Mouse (Mus musculus) adipocyte (in vitro differentiated cells): ENCODE data around the gene Rsph6a.

Source experiments
- DNase-seq: peaks from one replicate; pipeline ENCODE4 v3.0.0-alpha.2; 2016; ENCODE audit warnings: low spot score

Rsph6a gene

DNA sequence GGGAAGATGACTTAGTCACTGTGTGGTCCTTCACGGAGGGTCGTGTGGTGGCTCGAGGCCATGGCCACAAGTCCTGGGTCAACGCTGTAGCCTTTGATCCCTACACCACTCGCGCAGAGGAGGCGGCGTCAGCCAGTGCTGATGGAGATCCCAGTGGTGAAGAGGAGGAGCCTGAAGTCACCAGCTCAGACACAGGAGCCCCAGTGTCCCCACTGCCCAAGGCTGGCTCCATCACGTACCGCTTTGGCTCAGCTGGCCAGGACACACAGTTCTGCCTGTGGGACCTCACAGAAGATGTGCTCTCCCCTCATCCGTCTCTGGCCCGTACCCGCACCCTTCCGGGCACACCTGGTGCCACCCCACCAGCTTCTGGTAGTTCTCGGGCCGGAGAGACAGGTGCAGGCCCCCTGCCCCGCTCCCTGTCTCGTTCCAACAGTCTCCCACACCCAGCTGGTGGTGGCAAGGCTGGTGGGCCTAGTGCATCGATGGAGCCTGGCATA is 26.0 kb downstream of the Rsph6a start:
- no peak for DNase-seq

DNA sequence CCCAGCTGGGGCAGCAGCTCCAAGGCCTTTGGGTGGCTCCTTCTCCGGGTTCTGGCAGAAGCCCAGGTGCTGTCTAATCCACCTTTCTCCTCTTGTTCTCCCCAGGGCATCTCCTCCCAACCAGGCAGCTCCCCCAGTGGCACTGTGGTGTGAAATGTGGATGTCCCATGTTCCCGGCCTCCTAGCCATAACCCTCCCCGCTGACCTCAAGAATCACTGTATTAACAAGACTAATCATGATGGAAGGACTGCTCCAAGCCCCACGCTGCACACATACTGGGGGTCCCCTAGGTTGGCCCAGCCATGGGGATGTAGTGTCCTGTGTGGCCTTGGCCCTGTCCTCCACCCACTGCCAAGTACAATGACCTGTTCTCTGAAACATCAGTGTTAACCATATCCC is 27.7 kb downstream of the Rsph6a start:
- no peak for DNase-seq

GRCm38 (mm10) chr7:19083096-19083495 is 28.6 kb downstream of the Rsph6a start:
- peak; percentile 54 for DNase-seq

- peak; percentile 65 for DNase-seq
Observed at GRCm38 (mm10) chr7:19083701-19084100, 29.2 kb downstream of the Rsph6a start, which contains the start of gene Dmpk. Gene Dmpk, plus strand, starts transcription at chr7:19083849.

DNA sequence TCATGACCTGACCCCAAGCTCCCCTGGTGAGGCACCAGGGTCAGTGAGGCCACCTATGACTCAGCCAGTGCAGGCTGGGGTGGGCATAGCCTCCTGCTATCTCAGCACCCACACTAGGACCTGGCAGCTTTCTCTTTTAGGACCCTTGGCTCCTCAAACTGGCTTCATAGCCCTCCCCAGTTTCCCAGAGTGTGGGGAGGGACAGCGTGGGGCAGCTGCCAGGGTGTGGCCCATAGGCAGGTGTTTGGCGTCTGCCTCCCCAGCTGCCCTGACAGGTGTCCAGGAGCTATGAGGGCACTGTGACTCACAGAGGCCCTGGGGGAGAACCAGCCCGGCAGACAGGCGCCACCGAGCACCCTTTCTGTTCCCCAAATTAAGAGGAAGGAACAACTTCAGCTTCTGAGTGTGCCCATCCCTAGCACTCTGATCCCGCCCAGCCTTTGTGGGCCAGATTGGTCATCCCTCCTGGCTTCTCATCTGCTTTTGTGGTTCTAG is 29.8 kb downstream of the Rsph6a start:
- no peak for DNase-seq

DNA sequence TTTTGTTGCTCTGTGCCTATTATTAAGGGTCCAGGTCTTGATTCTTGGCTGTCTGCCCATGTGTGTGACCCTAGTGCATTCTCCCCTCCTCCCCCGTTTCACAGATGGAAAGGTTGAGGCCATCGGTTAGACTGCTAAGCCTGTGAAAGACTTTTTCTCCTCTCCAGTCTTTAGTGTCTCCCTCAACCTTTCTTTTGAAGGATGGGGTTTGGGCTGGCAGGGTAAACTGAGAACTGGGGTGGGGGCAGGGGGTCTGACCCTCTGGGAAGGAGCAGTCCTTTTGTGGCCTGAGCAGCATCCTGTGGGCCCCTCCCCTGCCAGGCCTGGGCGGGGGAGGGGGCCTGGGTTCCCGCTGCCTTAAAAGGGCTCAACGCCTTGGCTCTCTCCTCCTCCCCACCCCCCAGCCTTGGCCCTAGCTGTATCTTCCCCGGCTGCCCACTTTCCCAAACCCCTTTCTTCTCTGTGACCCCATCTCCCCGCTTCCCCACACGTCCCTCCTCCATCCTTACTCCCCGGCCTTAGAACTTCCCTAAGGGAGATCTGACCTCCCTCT is 30.5 kb downstream of the Rsph6a start:
- no peak for DNase-seq

DNA sequence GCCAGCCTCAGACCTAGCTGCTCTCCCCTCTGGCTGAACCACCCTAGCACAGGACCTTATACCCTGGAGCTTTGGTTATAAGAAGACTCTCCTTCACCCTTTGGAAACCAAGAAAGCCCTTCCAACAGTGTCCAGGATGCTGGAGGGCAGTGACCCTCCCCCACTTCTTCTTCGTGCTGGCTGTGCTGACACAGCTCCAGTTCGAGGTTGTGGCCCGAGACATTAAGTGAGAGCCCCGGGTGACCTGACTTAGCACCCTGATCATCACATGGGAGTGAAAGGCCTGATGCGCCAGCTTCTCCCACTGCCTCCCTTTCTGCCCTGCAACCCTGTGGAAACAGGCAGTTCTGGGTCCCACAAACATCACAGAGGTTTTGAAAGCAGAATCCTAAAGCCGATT is 31.0 kb downstream of the Rsph6a start:
- no peak for DNase-seq

DNA sequence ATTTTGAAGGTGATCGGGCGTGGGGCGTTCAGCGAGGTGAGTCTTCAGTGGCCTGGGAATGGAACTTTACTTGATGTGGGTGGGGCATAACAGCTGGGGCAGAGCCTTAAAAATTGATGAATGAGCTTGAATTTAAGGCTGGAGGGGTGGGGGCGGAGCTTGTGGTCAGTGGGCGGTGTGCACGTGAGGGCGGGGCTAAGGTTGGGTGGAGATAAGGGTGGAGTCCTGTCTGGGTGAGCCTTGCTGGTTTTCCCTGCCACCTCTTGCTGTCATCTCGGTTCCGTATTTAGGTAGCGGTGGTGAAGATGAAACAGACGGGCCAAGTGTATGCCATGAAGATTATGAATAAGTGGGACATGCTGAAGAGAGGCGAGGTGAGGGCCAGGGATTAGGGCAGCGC is 31.6 kb downstream of the Rsph6a start:
- DNase-seq, result peak; percentile 51

GRCm38 (mm10) chr7:19086760-19087159 is 32.3 kb downstream of the Rsph6a start:
- no peak for DNase-seq

- DNase-seq, result no peak
Observed at GRCm38 (mm10) chr7:19088813-19089212, 34.3 kb downstream of the Rsph6a start.

GRCm38 (mm10) chr7:19091913-19092312 is 37.4 kb downstream of the Rsph6a start:
- no peak for DNase-seq

- DNase-seq, result peak; percentile 53
Observed at GRCm38 (mm10) chr7:19092381-19093173, 38.1 kb downstream of the Rsph6a start.

- peak; percentile 63 for DNase-seq
Observed at GRCm38 (mm10) chr7:19093174-19093521, 38.7 kb downstream of the Rsph6a start.

DNA sequence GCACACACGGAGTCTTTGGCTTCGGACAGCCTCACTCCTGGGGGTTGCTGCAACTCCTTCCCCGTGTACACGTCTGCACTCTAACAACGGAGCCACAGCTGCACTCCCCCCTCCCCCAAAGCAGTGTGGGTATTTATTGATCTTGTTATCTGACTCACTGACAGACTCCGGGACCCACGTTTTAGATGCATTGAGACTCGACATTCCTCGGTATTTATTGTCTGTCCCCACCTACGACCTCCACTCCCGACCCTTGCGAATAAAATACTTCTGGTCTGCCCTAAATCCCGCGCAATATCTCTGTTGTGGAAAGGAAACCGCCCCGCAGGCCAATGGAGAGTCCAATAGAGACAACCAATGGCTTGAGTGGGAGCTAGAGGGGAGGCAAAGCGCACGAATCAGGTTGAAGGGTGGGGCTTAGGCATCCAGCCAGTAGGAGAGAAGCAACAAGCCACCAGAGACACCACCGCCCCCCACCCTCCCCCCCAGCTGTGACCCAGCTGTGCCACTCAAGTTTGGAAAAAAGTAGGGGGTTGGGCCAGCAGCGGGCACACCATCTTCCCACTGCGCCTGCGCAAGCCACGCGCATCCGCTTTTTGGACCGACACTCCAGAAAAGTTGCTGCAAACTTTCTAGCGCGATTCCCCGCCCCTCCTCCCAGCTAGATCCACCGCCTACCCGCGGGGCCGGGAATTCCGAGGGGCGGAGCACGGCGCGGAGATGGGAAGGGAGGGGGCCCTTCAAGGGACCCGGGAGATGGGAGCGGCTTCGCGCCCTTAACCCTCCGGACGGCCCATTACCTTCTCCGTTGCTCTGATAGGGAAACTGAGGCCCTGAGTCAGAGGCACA is 39.3 kb downstream of the Rsph6a start:
- peak; percentile 98 for DNase-seq

DNA sequence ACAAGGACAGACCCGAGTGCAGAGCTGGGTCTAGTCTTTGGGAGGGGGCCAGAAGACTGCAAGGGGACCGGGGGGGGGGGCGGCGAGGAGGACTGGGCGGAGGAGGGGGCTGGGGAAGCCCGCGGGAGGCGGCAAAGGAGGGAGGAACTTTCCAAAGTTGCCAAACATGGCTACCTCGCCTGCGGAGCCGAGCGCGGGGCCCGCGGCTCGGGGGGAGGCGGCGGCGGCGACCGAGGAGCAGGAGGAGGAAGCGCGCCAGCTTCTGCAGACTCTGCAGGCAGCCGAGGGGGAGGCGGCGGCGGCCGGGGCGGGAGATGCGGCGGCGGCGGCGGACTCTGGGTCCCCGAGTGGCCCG is 40.0 kb downstream of the Rsph6a start, which contains the start of gene Six5:
Six5 (plus strand) TSS at position 124 of the 355 bp plus-strand sequence.
- no peak for DNase-seq

DNA sequence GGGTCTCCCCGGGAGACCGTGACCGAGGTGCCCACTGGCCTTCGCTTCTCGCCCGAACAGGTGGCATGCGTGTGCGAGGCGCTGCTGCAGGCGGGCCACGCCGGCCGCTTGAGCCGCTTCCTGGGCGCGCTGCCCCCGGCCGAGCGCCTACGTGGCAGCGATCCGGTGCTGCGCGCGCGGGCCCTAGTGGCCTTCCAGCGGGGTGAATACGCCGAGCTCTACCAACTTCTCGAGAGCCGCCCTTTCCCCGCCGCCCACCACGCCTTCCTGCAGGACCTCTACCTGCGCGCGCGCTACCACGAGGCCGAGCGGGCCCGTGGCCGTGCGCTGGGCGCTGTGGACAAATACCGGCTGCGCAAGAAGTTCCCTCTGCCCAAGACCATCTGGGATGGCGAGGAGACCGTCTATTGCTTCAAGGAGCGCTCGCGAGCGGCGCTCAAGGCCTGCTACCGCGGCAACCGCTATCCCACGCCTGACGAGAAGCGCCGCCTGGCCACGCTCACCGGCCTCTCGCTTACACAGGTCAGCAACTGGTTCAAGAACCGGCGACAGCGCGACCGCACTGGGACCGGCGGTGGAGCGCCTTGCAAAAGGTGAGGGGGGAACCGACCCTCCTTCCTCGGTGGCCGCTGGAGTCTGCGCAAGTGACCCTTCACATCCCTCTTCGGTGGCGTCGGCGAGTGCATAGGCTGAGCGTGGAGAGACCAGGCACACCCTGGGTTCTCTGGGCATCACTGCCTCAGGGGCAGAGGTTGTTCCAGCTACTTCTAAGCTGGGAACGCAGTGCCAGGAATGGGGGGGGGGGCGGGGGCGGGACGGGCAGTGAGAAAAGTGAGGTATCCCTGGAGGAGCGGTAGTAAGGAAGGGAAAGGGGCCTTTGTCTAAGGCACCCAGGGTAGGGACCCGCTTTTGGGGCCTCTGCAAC is 40.6 kb downstream of the Rsph6a start:
- DNase-seq, result peak; percentile 72

GRCm38 (mm10) chr7:19095751-19096110 is 41.2 kb downstream of the Rsph6a start:
- DNase-seq, result peak; percentile 88

- no peak for DNase-seq
Observed at GRCm38 (mm10) chr7:19096421-19096976, 42.0 kb downstream of the Rsph6a start.

- DNase-seq, result no peak
Observed at GRCm38 (mm10) chr7:19097217-19097616, 42.7 kb downstream of the Rsph6a start.

GRCm38 (mm10) chr7:19097863-19098262 is 43.4 kb downstream of the Rsph6a start:
- DNase-seq, result no peak

GRCm38 (mm10) chr7:19098811-19099210 is 44.3 kb downstream of the Rsph6a start:
- DNase-seq, result no peak
